Mouse (Mus musculus) kidney, adult 11 months (tissue): Measurements from ENCODE around the gene Mroh7.

ENCODE experiments used
- DNase-seq: peaks from one replicate; pipeline ENCODE4 v3.0.0; 2022

Mroh7 gene

DNA sequence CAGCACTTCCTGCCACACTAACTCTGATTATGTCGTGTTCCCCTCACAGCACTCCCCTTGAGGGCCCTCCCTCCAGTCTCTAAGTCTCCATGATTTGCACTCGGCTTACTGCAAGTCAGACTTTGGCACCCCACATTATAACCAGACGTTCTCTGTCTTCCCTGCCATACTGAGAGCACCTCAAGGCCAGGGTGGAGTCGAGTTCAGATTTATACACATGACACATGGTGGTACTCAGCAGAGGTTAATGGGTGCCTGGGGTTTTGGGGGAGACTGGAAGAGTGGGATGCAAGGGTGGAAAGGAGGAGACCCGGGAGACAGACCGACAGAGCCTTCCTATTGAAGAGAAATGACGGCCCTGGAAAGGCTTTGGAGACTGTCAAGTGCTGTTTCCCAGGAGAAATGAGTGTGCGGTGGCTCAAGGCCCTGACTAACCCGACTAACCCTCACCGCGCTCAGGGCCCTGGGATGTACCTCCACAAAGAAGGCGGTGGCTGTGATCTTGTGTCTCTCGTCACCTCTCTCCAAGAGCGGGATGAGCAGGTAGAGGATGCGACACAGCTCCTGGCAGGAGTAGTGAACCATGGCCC is 36.8 kb downstream of the Mroh7 start:
- no peak for DNase-seq

DNA sequence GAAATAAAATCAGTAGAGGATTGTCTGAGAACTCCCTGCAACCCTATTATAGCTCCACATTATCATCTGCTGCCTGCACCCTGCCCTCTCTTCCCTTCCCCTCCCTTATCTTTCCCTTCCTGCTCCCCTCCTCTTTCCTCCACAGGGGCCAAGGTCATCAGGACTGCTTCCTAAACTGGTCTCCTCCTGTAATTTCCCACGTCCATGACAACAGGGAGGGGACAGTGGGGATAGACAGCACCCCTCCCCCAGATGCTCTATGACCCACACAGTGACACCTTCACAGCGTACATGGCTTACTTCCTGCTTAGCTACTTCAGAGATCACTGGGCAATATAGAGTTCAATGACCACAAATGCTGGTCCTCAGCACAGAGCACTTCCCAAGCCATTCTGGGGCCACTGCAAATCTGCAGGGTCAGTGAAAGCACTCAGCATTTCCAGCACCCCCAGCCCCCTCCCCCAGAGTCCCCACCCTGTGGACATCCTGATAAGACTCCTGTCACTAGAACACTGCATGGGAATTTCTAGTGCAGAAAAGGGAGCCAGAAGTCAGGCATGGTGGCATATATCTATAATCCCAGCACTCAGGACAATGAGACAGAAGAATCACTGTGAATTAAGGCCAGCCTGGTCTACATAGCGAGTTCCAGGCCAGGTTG is 42.0 kb downstream of the Mroh7 start:
- DNase-seq, result no peak

DNA sequence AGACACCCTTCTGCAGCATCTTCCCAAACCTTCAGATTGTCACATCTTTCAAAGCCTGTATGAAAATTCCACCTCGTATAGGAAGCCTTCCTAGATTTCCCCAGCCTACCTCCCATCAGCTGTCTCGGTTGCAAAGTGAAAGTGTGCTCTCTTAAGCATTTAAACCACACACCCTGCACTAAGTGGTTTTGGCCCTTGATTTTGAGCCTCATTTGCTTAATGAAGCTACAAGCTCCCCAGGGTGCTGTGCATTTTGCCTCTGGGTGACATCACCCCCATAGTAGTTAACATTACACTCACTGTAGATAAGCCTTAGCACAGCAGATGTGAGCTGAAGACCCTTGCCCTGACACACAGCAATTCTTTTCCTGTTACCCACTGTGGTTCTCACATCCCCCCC is 49.8 kb downstream of the Mroh7 start:
- DNase-seq, result no peak

DNA sequence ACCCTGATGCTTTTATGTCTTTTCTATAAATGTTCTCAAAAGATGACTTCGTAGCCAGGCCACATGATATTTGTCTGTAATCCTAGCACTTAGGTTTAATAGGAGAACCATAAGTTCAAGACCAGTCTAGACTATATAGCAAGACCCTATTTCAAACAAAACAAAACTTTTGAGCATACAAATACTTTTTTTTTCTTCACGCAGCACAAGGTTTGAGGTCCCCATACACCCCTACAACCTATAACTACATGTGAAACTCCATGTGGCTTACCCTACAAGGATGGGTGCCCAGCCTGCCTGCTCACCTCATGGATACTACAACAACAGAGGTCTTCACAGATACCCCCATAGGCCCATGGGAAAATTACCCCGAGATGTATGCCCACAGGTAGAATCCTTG is 51.6 kb downstream of the Mroh7 start:
- no peak for DNase-seq

DNA sequence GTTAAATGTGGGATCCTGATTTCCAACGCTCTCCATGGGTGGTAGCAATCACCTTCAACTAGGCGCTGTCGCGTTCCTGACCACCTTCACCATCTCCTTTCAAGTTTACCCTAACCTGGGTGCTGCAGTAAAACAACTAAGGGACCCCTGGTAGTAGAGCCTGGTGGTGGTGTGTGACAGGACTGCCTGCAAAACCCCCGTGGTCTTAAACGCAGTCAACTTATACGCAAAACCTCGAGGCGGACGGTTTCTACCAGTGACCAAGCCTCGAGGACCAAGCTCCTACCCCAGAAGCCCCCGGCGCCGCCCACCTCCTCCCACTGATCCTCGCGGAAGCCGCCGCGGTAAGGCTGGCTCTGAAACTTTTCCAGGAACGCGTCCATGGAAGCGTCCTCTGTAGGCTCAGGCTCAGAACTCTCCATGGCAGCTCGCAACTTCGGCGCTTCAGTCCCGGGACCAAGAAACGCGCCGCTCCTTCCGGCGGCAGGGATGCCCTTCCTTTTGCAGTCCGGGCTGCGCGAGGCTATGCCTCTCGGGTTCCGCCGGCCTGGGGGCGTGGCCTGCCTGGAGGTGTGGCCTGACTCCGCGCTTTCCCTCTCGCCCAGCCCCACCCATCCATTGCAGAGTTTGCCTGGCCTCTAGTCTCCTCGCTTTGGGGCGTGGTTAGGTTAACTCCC is 52.1 kb downstream of the Mroh7 start, which contains the start of gene Ttc4:
Gene Ttc4, minus strand, starts transcription at position 503 of the 677 bp plus-strand sequence.
- peak; percentile 83 for DNase-seq

DNA sequence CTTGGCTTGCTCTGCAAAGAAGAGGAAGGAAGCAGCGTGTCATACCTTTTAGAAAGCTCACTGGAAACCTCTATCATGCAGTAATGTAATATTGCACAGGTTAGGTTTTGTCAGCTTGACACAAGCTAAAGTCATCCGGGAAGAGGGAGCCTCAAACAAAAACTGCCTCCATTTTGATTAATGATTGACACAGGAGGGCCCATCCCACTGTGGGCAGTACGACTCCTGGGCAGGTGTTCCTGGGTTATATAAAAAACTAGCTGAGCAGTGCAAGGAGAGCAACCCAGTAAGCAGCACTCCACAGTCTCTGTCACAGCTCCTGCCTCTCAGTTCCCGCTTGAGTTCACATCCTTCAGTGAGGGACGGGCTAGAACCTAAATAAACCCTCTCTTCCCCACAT is 54.0 kb downstream of the Mroh7 start:
- peak; percentile 35 for DNase-seq

DNA sequence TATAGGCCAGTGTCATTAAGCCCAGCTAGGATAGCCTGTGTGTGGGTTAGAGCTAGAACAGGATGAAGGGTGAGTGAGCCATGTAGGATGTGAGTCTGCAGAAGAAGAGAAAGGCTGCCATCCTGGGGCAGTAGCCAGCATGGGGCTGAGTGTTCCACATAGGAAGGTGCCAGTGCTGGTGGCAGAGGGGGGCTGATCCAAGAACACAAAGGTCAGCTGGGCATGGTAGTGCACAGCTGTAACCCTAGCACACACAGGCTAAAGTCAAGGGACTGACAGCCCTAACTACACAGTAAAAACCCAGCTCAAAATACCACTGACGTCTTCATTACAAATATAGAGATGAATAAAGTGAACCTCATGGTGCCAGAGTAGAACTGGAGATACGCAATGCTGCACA is 64.2 kb downstream of the Mroh7 start:
- no peak for DNase-seq

DNA sequence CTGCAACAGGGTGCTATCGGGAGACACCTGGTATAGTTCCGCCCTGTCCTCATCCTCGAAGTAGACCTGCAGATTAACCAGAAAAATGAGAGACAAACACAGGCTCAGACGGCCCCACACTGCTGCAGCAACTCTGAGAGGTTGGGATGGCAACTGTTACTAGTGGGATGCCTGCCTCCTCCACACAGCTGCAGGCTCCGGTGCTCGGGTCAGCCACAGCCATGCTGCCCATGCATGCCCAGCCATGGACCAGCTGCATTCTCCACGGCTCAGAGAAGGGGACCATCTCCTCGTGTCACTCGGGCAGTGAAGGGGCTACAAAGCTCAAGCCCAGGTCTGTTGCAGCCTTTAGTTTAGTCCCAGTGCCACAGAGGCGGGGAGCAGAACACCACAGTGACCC is 65.1 kb downstream of the Mroh7 start:
- no peak for DNase-seq

DNA sequence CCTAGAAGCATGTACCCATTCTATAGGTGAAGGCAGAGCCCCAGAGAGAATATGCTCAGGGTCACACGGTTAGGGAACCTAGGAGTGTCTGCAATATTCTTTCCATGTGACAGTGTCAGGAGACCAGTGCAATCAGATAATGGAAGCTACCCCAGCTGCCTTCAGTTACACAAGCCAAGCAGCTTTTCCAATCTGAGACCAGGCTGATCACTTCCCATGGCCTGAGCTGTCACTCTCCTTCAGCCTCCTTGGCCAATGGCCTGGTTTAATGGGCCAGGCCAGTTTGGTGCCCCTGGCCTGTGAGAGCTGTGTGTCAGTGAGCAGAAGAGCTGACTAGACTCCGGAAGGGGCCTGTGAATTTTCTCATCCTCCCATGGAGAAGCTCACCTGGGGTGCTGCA is 65.5 kb downstream of the Mroh7 start:
- DNase-seq, result peak; percentile 10

DNA sequence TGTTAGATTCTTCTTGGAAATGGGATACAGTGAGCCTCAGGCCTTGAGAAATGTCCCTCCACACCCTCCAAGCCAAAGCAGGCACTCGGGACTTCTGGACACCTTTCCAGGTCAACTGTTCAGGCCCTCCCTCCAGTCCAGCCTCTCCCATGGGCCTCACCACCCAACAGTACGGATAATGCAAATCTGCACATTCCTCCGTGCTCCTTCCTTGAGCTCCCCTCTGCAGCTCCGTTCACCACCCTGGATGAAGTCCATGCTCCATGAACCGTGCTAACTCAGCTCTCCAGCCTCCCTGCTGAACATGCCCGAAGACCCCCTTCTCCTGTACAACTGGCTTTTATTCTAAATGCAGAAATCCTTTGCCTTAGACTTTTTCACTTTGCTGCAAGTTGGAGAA is 66.0 kb downstream of the Mroh7 start:
- DNase-seq, result peak; percentile 74

DNA sequence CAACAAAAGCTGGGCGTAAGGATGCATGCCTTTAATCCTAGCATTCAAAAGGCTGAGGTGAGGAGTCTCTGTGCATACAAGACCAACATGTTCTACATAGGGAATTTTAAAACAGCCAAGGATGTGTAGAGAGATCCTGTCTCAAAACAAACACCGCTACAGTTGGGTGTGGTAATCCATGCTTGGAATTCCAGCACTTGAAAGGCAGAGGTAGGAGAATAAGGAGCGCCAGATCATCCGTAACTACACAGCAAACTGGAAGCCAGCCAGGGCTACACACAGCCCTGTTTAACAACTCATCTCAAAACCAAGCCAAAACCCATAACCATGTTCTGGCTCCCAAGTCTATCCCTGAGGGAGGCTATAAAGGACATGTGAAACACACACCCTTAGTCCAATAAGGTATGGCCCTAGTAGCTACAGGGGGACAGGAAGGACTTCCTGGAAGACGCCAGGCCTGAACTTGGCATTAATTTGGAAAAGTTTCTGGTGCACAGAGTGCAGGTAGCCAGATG is 66.7 kb downstream of the Mroh7 start:
- DNase-seq, result peak; percentile 12

DNA sequence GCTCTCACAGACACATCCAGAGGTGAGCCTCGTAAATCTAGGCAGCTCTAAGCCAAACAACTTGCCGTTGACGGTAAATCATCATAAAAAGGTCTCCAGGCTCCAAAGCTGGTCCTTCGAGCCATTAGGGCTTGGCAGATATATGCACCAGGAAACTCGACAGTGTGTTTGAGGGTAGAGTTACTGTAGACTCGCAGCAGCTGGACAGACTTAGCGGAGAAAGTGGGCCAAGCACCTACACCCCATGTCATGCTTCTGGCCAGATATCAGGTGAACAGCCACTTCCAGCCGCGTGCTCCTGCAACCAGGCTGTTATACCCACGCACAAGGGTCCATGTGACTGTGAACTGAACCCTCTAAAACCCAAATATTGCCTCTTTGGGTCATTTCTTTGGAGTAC is 75.0 kb downstream of the Mroh7 start:
- DNase-seq, result no peak

DNA sequence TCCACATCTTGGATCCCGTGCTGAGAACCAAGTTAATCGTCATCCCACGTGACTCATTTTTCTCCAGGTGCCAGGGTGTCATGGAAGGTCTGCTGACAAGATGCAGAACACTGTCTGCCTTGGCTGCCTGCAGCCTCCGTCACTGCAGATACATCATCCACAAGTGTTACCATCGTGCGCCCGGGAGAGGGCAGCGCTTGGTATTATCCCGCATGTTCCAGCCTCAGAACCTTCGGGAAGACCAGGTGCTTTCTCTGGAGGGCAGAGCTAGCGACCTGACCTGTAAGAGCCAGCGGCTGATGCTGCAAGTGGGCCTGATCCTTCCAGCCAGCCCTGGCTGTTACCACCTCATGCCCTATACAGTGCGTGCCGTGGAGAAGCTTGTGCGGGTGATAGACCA is 77.7 kb downstream of the Mroh7 start:
- no peak for DNase-seq

DNA sequence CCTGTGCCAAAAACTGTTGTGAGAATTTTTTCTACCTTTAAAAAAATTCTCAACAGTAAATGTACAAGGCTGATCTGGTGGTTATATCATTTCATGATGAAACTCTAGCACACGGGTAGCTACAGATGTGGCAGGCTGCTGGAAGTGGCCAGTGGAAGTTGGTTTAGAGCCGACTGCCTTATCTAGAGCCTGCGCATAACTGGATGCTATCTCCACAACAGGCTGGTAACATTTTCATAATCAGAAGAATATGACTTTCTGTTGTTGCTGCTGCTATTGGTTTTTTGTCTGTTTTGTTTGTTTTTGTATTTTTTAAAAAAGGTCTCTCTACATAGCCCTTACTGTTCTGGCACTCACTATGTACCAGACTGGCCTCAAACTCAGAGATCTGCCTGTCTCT is 78.2 kb downstream of the Mroh7 start:
- no peak for DNase-seq

DNA sequence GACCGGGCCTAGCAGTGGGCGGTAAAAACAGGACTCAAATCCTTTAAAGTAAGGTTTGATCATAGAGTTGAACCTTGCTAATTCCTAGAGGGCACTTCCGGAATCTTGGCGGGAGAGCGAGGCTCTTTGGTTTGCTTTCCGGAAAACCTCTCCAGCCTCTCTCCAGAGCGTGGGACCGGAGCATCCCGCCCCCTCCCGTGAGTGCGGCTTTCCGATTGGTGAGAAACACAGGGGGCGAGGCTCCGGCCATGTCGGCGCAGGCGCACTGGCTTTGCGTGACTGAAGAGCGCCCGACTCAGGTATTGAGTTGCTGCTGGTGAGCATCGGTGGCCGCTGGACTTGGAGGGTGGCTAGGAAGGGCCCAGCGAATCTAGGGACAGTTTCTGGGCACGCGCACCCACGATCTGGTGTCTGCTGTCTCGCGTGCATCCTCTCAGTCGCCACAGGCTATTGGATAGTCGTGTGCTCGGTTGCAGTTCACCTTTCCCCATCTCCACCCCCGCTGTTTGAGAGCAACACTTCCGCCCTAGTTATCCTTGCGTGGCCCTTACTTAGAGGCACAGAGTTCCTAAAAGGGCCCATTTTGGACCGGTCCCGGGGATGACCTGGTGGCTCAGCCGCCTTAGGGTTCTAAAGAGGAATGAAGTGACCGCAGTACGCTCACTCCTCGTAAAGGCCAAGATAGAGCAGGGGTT is 79.7 kb downstream of the Mroh7 start, which contains the start of gene Pars2:
Gene Pars2, plus strand, starts transcription at position 237 of the 695 bp plus-strand sequence.
- DNase-seq, result peak; percentile 96

DNA sequence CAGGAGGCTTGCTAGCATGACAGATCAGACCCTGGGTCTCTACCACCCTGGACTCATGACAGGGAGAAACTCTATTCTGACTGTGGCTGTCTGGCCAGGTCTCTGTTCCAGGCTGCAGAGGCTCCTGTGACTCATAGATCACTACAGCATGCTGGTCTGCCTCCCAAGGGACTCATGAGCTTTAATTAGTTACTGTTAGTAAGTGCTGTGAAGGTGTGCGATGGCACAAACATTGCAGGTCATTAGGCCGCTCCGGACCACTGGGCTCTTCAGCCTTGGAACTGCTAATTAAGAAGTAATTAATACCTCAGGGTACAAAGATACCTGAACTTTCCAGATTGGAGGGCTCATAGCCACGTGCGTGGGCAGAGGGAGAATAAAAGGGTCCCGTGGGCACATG is 83.6 kb downstream of the Mroh7 start:
- DNase-seq, result peak; percentile 46

DNA sequence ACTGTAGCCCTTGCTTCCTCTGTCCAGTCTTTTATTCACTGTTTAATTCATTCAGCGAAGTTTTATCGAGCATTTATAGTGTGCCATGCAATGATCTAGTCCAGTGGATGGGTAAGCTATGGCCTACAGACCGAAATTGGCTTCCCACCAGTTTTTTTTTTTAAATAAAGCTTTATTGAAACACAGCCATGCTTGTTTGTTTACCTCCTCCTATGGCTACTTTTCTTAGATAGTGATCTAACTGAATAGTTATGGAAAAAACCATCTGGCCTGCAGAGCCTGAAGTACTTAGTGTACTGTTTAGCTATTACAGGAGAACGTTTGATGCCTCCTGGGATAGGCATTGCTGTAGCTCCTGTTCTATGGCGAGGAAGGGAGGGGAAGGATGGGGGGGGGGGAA is 84.9 kb downstream of the Mroh7 start:
- DNase-seq, result no peak

DNA sequence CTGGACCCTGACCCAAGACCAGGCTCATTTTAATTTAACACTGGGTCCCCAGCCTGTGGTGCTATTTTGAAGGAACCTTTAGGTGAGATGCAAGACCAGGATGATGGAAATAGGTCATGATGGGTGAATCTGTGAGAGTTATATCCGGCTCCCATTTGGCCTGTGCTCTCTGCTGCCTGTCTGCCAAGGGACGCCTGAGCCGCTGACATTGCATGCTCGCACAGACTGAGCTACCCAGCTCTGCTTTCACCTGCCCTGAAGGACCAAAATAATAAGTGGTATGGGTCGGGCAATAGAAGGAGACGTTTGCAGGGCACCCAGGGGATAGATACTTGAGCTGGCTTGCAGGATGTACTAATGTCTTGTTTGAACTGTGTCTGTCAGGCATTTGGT is 86.5 kb downstream of the Mroh7 start:
- no peak for DNase-seq

DNA sequence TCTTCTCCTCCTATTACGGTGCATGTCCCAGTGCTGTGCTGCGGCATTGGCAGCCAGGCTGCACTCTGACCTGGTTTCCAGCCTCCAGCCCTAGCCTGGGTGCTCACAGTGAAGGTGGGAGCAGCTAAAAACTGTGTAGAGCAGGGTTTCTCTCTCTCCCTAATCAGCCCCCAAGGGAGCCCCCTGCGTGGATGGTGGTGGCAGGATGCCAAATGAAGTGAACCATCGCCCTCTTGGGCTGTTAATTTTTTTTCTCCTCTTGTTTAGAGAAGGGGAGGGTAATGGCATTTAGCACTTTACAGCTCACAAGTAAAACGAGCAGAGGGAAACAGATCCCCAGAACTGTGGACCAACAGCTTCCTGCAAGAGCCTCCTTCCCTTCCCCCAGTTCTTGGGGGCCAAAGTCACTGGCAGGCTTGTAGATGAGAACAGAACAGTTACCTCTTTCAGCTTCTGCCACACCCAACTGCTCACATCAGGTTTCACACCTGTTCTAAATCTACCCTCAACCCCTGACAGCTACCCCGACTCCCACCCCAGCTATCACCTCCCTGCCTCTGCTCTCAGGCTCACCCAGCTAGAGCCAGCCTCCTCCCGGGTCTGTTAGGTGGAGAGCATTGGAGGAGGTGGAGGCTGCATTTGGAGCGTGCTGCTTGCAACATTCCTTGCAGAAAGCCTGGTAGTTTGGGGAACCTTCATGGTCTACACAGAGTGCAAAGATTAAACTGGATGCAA is 87.1 kb downstream of the Mroh7 start:
- DNase-seq, result no peak

DNA sequence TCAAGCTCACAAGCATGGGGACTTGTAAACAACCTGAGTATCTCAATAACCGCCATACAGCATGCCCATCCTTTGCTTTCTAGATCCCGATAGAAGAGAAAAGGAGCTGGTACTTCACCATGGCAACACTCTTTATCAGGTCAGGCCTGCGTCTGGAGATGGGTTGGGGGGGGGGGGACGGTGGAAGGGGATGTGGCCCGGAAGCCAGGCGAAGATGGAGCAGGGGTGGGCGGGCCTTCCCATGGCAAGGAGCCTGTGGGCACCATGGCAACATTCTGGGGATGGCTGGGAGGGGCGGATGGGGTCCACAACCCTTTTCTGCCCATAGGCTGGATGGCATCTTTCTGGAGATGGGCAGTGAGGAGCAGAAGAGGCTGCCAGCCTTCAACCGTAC is 96.6 kb downstream of the Mroh7 start:
- no peak for DNase-seq

DNA sequence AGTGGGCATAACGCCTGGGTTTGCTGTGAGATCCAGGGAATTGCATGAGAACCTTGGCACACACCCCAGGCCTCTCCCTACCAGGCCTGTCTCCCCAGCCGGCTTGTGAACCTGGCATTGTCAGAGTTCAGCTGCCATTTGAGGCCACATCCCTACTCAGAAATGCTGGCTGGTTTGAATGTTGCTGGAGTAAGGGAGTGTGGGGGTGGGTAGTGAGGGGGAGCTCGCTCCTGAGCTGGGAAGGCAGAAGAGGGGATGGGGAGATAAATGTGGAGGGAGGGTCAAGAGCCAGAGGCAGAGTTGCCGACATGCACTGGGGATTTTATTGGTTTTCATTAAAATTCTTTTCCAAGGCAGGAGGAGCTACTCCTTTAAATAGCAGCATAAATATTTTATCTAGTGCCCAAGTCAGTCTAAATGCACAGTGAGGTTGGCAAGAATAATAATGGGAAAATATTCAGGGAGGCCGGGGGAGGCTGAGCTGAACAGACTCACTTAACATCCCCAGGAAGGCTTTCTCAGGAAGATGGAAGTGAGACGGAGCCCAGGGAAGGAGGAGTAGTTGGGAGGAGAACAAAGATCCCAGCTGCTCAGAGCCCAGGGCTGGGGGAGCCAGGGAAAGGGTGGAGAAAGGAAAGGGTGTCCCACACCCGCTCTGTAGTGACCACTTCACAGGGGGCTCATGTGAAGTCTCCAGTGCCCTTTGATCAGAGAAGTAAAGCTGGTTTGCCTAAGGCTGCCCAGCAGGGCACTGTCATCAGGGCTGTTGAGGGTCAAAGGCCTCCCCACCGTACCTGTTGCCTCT is 97.2 kb downstream of the Mroh7 start:
- DNase-seq, result no peak

DNA sequence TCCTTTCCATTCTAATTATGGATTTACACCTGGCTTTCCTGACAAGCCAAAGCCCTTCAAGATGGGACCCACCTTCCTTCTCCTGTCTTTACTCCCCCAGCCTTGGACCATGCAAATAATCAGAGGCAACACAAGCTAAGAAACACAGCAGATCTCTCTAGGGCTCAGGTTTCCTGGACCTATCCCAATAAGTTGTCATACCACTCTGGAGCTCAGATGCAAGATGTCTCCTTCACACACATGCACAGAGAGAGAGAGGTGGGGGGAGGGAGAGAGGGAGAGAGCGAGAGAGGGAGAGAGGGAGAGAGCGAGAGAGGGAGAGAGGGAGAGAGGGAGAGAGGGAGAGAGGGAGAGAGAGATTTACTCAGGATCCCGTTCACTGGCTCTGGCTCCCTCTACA is 98.4 kb downstream of the Mroh7 start:
- DNase-seq, result no peak
